In genomic region chr10:128715559-128716537, GRCm38 (mm10) we compare ENCODE assay signal across 13 mouse cellular contexts. TPM values are rescaled to one million over a fixed set of nuclear protein-coding genes. Genes with fewer than 3 reads are reported as not detected.
DNase-seq lines count a peak whose midpoint lies in the region; ATAC-seq and TF ChIP-seq lines count a peak whose summit lies in the region.
"Had no signal": no experiment of that assay in that cellular context is flagged by ENCODE, and none has a peak within 500 bp of the region (broad histone marks: within the 10 kb centered on the region; RNA-seq: fewer than 3 reads in every experiment).

No protein-coding gene starts in this region.

- ATAC-seq in intestine, embryonic 15.5 days: peak; percentile 62
- ATAC-seq in intestine, postnatal 0 days: no peak
- ATAC-seq in monocyte, adult 5-6 weeks (replicated peaks; ENCODE audit: insufficient number of reproducible peaks, low FRiP score, low TSS enrichment, poor library complexity, severe bottlenecking): peak; percentile 82
- no peak for ATAC-seq in forebrain, embryonic 16.5 days
- ATAC-seq: forebrain, embryonic 13.5 days had no signal

- H3K4me3 ChIP-seq in intestine, embryonic 15.5 days (replicated peaks): no peak overlapping the region
- no peak overlapping the region for H3K4me3 ChIP-seq in intestine, postnatal 0 days (ENCODE audit: low read depth, low read length)
- no peak overlapping the region for H3K4me3 ChIP-seq in forebrain, embryonic 16.5 days (replicated peaks; ENCODE audit: low read length)
- no peak overlapping the region for H3K4me3 ChIP-seq in limb, embryonic 10.5 days
- H3K4me3 ChIP-seq: forebrain, embryonic 13.5 days; lung, embryonic 15.5 days had no signal

- no peaks in the 10 kb centered on the region for H3K9me3 ChIP-seq in intestine, embryonic 15.5 days
- no peaks in the 10 kb centered on the region for H3K9me3 ChIP-seq in intestine, postnatal 0 days (ENCODE audit: control insufficient read depth)
- no peaks in the 10 kb centered on the region for H3K9me3 ChIP-seq in forebrain, embryonic 16.5 days (ENCODE audit: control insufficient read depth, low read length)
- no peaks in the 10 kb centered on the region for H3K9me3 ChIP-seq in limb, embryonic 10.5 days (replicated peaks)
- H3K9me3 ChIP-seq: forebrain, embryonic 13.5 days; lung, embryonic 15.5 days had no signal

- intact Hi-C loops in heart, postnatal 36 days (cut with DNase I): no loop called here

- TF ChIP-seq CTCF in intestine, postnatal 0 days (IDR thresholded peaks at IDR 0.05; ENCODE audit: low read depth): no peak

- no peaks in the 10 kb centered on the region for H3K4me1 ChIP-seq in intestine, embryonic 15.5 days (replicated peaks)
- no peaks in the 10 kb centered on the region for H3K4me1 ChIP-seq in intestine, postnatal 0 days (replicated peaks; ENCODE audit: control insufficient read depth, insufficient read depth, low read length)
- no peaks in the 10 kb centered on the region for H3K4me1 ChIP-seq in forebrain, embryonic 16.5 days (replicated peaks; ENCODE audit: control insufficient read depth, insufficient read depth, low read length)
- no peaks in the 10 kb centered on the region for H3K4me1 ChIP-seq in limb, embryonic 10.5 days
- H3K4me1 ChIP-seq: forebrain, embryonic 13.5 days; lung, embryonic 15.5 days had no signal

- WGBS in intestine, embryonic 15.5 days: 86% methylated on average over 19 of the region's 19 CpGs
- WGBS in intestine, postnatal 0 days: 84% methylated on average over 19 of the region's 19 CpGs
- WGBS in forebrain, embryonic 16.5 days: 90% methylated on average over 19 of the region's 19 CpGs
- WGBS in limb, embryonic 10.5 days: 89% methylated on average over 19 of the region's 19 CpGs

- no peaks in the 10 kb centered on the region for H3K36me3 ChIP-seq in intestine, embryonic 15.5 days
- peaks cover 8% of the 10 kb centered on the region; the same call in 1 of the 2 replicates for H3K36me3 ChIP-seq in intestine, postnatal 0 days (ENCODE audit: control insufficient read depth, insufficient read depth)
- H3K36me3 ChIP-seq in forebrain, embryonic 16.5 days (ENCODE audit: control insufficient read depth, insufficient read depth): no peaks in the 10 kb centered on the region
- H3K36me3 ChIP-seq in limb, embryonic 10.5 days: no peaks in the 10 kb centered on the region
- H3K36me3 ChIP-seq: lung, embryonic 15.5 days had no signal

- no peaks in the 10 kb centered on the region for H3K27me3 ChIP-seq in intestine, embryonic 15.5 days (replicated peaks)
- H3K27me3 ChIP-seq in intestine, postnatal 0 days (replicated peaks; ENCODE audit: control insufficient read depth, insufficient read depth, low read length): no peaks in the 10 kb centered on the region
- H3K27me3 ChIP-seq in forebrain, embryonic 16.5 days (replicated peaks; ENCODE audit: control insufficient read depth, insufficient read depth, low read length): no peaks in the 10 kb centered on the region
- no peaks in the 10 kb centered on the region for H3K27me3 ChIP-seq in limb, embryonic 10.5 days (ENCODE audit: low read depth, poor library complexity, severe bottlenecking)
- H3K27me3 ChIP-seq: forebrain, embryonic 13.5 days; lung, embryonic 15.5 days had no signal

- H3K4me2 ChIP-seq in intestine, embryonic 15.5 days (replicated peaks): no peak overlapping the region
- H3K4me2 ChIP-seq in intestine, postnatal 0 days (replicated peaks; ENCODE audit: low read depth): no peak overlapping the region
- H3K4me2 ChIP-seq in forebrain, embryonic 16.5 days (ENCODE audit: low read length): no peak overlapping the region
- H3K4me2 ChIP-seq: forebrain, embryonic 13.5 days; heart, embryonic 11.5 days; lung, embryonic 15.5 days had no signal

- no peak overlapping the region for H3K27ac ChIP-seq in intestine, embryonic 15.5 days
- no peak overlapping the region for H3K27ac ChIP-seq in intestine, postnatal 0 days (ENCODE audit: low read depth, low read length)
- H3K27ac ChIP-seq in forebrain, embryonic 16.5 days (ENCODE audit: low read length): no peak overlapping the region
- H3K27ac ChIP-seq in limb, embryonic 10.5 days: no peak overlapping the region
- H3K27ac ChIP-seq: forebrain, embryonic 13.5 days; lung, embryonic 15.5 days had no signal

- H3K9ac ChIP-seq in intestine, embryonic 15.5 days: no peak overlapping the region
- H3K9ac ChIP-seq in intestine, postnatal 0 days (ENCODE audit: low read depth, low read length): no peak overlapping the region
- H3K9ac ChIP-seq in forebrain, embryonic 16.5 days (replicated peaks; ENCODE audit: low read depth, low read length): no peak overlapping the region
- H3K9ac ChIP-seq: forebrain, embryonic 13.5 days; lung, embryonic 15.5 days had no signal

- peak; percentile 88 for DNase-seq in induced T-regulatory cell, adult 2 months (ENCODE audit: low read depth)
- peak; percentile 80 for DNase-seq in thymus, postnatal 25 days
- DNase-seq in limb, embryonic 10.5 days (ENCODE audit: low spot score): no peak
- no peak for DNase-seq in heart, postnatal 36 days
- DNase-seq: cerebellum, postnatal 25 days; kidney, adult 18-20 months had no signal

RNA-seq across cellular contexts. Expression of gene Cdk2, which starts 11.0 kb away (rescaled TPM):
- polyA plus RNA-seq in intestine, embryonic 15.5 days (2015; fragmentation: Nextera tagmentation; extraction: Ambion mirVana): 72.7 and 80.9 TPM in 2 replicates
- polyA plus RNA-seq in intestine, postnatal 0 days (2015; fragmentation: Nextera tagmentation; extraction: Ambion mirVana): 23.3 and 24.1 TPM in 2 replicates
- total RNA-seq in monocyte, adult 5-6 weeks (2017): 14.5 to 21.4 TPM (median 19.5 TPM) in 3 replicates
- 29.7 and 37.8 TPM in 2 replicates for polyA plus RNA-seq in forebrain, embryonic 16.5 days (2015; fragmentation: Nextera tagmentation; extraction: Ambion mirVana)
- 136 and 150 TPM in 2 replicates for polyA plus RNA-seq in limb, embryonic 10.5 days (2016; fragmentation: Nextera tagmentation; extraction: Ambion mirVana)
- total RNA-seq in heart, postnatal 36 days (2021): 10 to 100 TPM; 13.8 to 13.9 TPM

RNA-seq across cellular contexts. Expression of gene Pmel, which starts 11.9 kb away (rescaled TPM):
- 1.0 and 1.1 TPM in 2 replicates for polyA plus RNA-seq in intestine, embryonic 15.5 days (2015; fragmentation: Nextera tagmentation; extraction: Ambion mirVana)
- polyA plus RNA-seq in intestine, postnatal 0 days (2015; fragmentation: Nextera tagmentation; extraction: Ambion mirVana): 0.55 and 0.86 TPM in 2 replicates
- total RNA-seq in monocyte, adult 5-6 weeks (2017): not detected in 3 replicates
- 0.14 and 0.25 TPM in 2 replicates for polyA plus RNA-seq in forebrain, embryonic 16.5 days (2015; fragmentation: Nextera tagmentation; extraction: Ambion mirVana)
- 0.25 and 0.55 TPM in 2 replicates for polyA plus RNA-seq in limb, embryonic 10.5 days (2016; fragmentation: Nextera tagmentation; extraction: Ambion mirVana)
- under 1 TPM; 0.46 to 0.50 TPM for total RNA-seq in heart, postnatal 36 days (2021)

RNA-seq across cellular contexts. Expression of gene Rab5b, which starts 19.8 kb away (rescaled TPM):
- polyA plus RNA-seq in intestine, embryonic 15.5 days (2015; fragmentation: Nextera tagmentation; extraction: Ambion mirVana): 59.0 and 60.5 TPM in 2 replicates
- 35.9 and 37.8 TPM in 2 replicates for polyA plus RNA-seq in intestine, postnatal 0 days (2015; fragmentation: Nextera tagmentation; extraction: Ambion mirVana)
- total RNA-seq in monocyte, adult 5-6 weeks (2017): 64.1 to 81.0 TPM (median 72.7 TPM) in 3 replicates
- polyA plus RNA-seq in forebrain, embryonic 16.5 days (2015; fragmentation: Nextera tagmentation; extraction: Ambion mirVana): 128 and 131 TPM in 2 replicates
- polyA plus RNA-seq in limb, embryonic 10.5 days (2016; fragmentation: Nextera tagmentation; extraction: Ambion mirVana): 54.0 and 68.0 TPM in 2 replicates
- 10 to 100 TPM; 80.8 to 81.1 TPM for total RNA-seq in heart, postnatal 36 days (2021)

RNA-seq across cellular contexts. Expression of gene Dgka, which starts 28.8 kb away (rescaled TPM):
- polyA plus RNA-seq in intestine, embryonic 15.5 days (2015; fragmentation: Nextera tagmentation; extraction: Ambion mirVana): 7.1 and 7.4 TPM in 2 replicates
- polyA plus RNA-seq in intestine, postnatal 0 days (2015; fragmentation: Nextera tagmentation; extraction: Ambion mirVana): 7.1 and 8.2 TPM in 2 replicates
- total RNA-seq in monocyte, adult 5-6 weeks (2017): 68.7 to 107 TPM (median 86.0 TPM) in 3 replicates
- 4.6 and 5.1 TPM in 2 replicates for polyA plus RNA-seq in forebrain, embryonic 16.5 days (2015; fragmentation: Nextera tagmentation; extraction: Ambion mirVana)
- 3.7 and 5.0 TPM in 2 replicates for polyA plus RNA-seq in limb, embryonic 10.5 days (2016; fragmentation: Nextera tagmentation; extraction: Ambion mirVana)
- 10 to 100 TPM; 11.5 to 12.8 TPM for total RNA-seq in heart, postnatal 36 days (2021)

RNA-seq across cellular contexts. Expression of gene Pym1, which starts 31.8 kb away (rescaled TPM):
- polyA plus RNA-seq in intestine, embryonic 15.5 days (2015; fragmentation: Nextera tagmentation; extraction: Ambion mirVana): 32.9 and 34.1 TPM in 2 replicates
- 22.3 and 22.7 TPM in 2 replicates for polyA plus RNA-seq in intestine, postnatal 0 days (2015; fragmentation: Nextera tagmentation; extraction: Ambion mirVana)
- total RNA-seq in monocyte, adult 5-6 weeks (2017): 30.7 to 38.7 TPM (median 34.9 TPM) in 3 replicates
- 37.9 and 43.6 TPM in 2 replicates for polyA plus RNA-seq in forebrain, embryonic 16.5 days (2015; fragmentation: Nextera tagmentation; extraction: Ambion mirVana)
- polyA plus RNA-seq in limb, embryonic 10.5 days (2016; fragmentation: Nextera tagmentation; extraction: Ambion mirVana): 61.0 and 63.1 TPM in 2 replicates
- 1 to 10 TPM; 7.8 to 9.7 TPM for total RNA-seq in heart, postnatal 36 days (2021)

Comparison
In these comparisons a context has a peak if more than half of its experiments do, and no peak if none do; other contexts are left out.
1. ATAC-seq: peak in intestine, embryonic 15.5 days (single experiment) and monocyte, adult 5-6 weeks (single experiment); none in intestine, postnatal 0 days (single experiment) and forebrain, embryonic 16.5 days (single experiment).
2. DNase-seq: peak in induced T-regulatory cell, adult 2 months (single experiment) and thymus, postnatal 25 days (single experiment); none in limb, embryonic 10.5 days (single experiment) and heart, postnatal 36 days (0 of 2).